Mouse (Mus musculus) intestine, embryonic 16.5 days (tissue): ENCODE results near the gene Rpn2. TPM values are rescaled to one million over a fixed set of nuclear protein-coding genes. Genes with fewer than 3 reads are reported as not detected.

Experiments used
- polyA plus RNA-seq: library from polyadenylated mRNA; unstranded; fragments of >200 nt; fragmentation: Nextera tagmentation; extraction: Ambion mirVana; gene quantifications from 2 replicates; pipeline ENCODE4 v1.2.1, GENCODE M21; 2015

Gene Rpn2
- polyA plus RNA-seq, 1 experiment from 2014 or later: 355 TPM

Other genes with a start within 250 kb of the Rpn2 start
- gene Soga1, start 199.8 kb upstream of the Rpn2 start, polyA plus RNA-seq: 1.2 and 1.3 TPM in 2 replicates
- not detected in 2 replicates for gene Tldc2, start 192.0 kb upstream of the Rpn2 start, polyA plus RNA-seq
- 22.0 and 22.3 TPM in 2 replicates for gene Samhd1, start 143.8 kb upstream of the Rpn2 start, polyA plus RNA-seq
- 12.8 and 15.4 TPM in 2 replicates for gene Rbl1, start 74.5 kb upstream of the Rpn2 start, polyA plus RNA-seq
- 0.34 and 0.54 TPM in 2 replicates for gene Mroh8, start 532 bp downstream of the Rpn2 start, polyA plus RNA-seq
- gene Ghrh, start 68.5 kb downstream of the Rpn2 start, polyA plus RNA-seq: 0.76 and 0.81 TPM in 2 replicates
- gene Manbal, start 88.6 kb downstream of the Rpn2 start, polyA plus RNA-seq: 66.8 and 71.3 TPM in 2 replicates
- 11.8 and 15.5 TPM in 2 replicates for gene Src, start 139.4 kb downstream of the Rpn2 start, polyA plus RNA-seq